Mouse (Mus musculus): ENCODE measurements around the gene Mmp20. TPM values are rescaled to one million over a fixed set of nuclear protein-coding genes. Genes with fewer than 3 reads are reported as not detected.
A peak's percentile ranks its signal among the peaks of the same experiment; 100 is the strongest.

The Mmp20 gene
- not detected in 2 replicates for polyA plus RNA-seq (2015; fragmentation: Nextera tagmentation; extraction: Ambion mirVana)

- Histone ChIP-seq H3K9ac (ENCODE audit: low read length) (no peak within 1 kb of the TSS), H3K9me3 (replicated peaks; ENCODE audit: control insufficient read depth, low read length) (no peaks in the 10 kb centered on the region), H3K36me3 (ENCODE audit: control insufficient read depth, insufficient read depth) (no peaks in the 10 kb centered on the region), H3K4me2 (ENCODE audit: low read depth, low read length) (no peak within 1 kb of the TSS), H3K4me3 (ENCODE audit: low read length) (no peak within 1 kb of the TSS), H3K4me1 (ENCODE audit: control insufficient read depth, insufficient read depth, low read length) (no peaks in the 10 kb centered on the region), H3K27ac (ENCODE audit: low read length) (no peak within 1 kb of the TSS), H3K27me3 (ENCODE audit: control insufficient read depth, insufficient read depth, low read length) (no peaks in the 10 kb centered on the region)
- no peak for ATAC-seq (replicated peaks; ENCODE audit: extremely low read depth, insufficient read depth, low FRiP score)
These were observed at the start of gene Mmp20 for GRCm38 (mm10) chr9:7627931-7628330. Gene Mmp20 (plus strand): TSS chr9:7628231.

GRCm38 (mm10) chr9:7590063-7590462 is 38.0 kb upstream of the Mmp20 start:
- Histone ChIP-seq H3K27me3 (ENCODE audit: control insufficient read depth, insufficient read depth, low read length) (no peaks in the 10 kb centered on the region), H3K4me1 (ENCODE audit: control insufficient read depth, insufficient read depth, low read length) (peaks cover 3% of the 10 kb centered on the region; the same call in 1 of the 2 replicates), H3K9ac (ENCODE audit: low read length) (no peak overlapping the region), H3K4me2 (ENCODE audit: low read depth, low read length) (no peak overlapping the region), H3K9me3 (replicated peaks; ENCODE audit: control insufficient read depth, low read length) (no peaks in the 10 kb centered on the region), H3K4me3 (ENCODE audit: low read length) (no peak overlapping the region), H3K27ac (ENCODE audit: low read length) (no peak overlapping the region), H3K36me3 (ENCODE audit: control insufficient read depth, insufficient read depth) (no peaks in the 10 kb centered on the region)
- 64% methylated on average over 8 of the region's 8 CpGs for WGBS
- ATAC-seq (replicated peaks; ENCODE audit: extremely low read depth, insufficient read depth, low FRiP score) = no peak

GRCm38 (mm10) chr9:7593272-7593812 is 34.7 kb upstream of the Mmp20 start:
- no peak overlapping the region for H3K4me2 ChIP-seq (ENCODE audit: low read depth, low read length)
- H3K4me3 ChIP-seq (ENCODE audit: low read length) = no peak overlapping the region
- no peak overlapping the region for H3K9ac ChIP-seq (ENCODE audit: low read length)
- no peak overlapping the region for H3K27ac ChIP-seq (ENCODE audit: low read length)
- H3K36me3 ChIP-seq (ENCODE audit: control insufficient read depth, insufficient read depth) = no peaks in the 10 kb centered on the region
- ATAC-seq (replicated peaks; ENCODE audit: extremely low read depth, insufficient read depth, low FRiP score) = no peak
- no peaks in the 10 kb centered on the region for H3K9me3 ChIP-seq (replicated peaks; ENCODE audit: control insufficient read depth, low read length)
- peaks cover 3% of the 10 kb centered on the region; the same call in 1 of the 2 replicates for H3K4me1 ChIP-seq (ENCODE audit: control insufficient read depth, insufficient read depth, low read length)
- H3K27me3 ChIP-seq (ENCODE audit: control insufficient read depth, insufficient read depth, low read length) = no peaks in the 10 kb centered on the region
- WGBS = 85% methylated on average over 3 of the region's 3 CpGs

GRCm38 (mm10) chr9:7594816-7595540 is 33.1 kb upstream of the Mmp20 start:
- peak overlapping the region; percentile 58 for H3K4me3 ChIP-seq (ENCODE audit: low read length)
- peak overlapping the region; percentile 75 for H3K4me2 ChIP-seq (ENCODE audit: low read depth, low read length)
- H3K4me1 ChIP-seq (ENCODE audit: control insufficient read depth, insufficient read depth, low read length) = peaks cover 3% of the 10 kb centered on the region; the same call in 1 of the 2 replicates
- H3K9ac ChIP-seq (ENCODE audit: low read length) = peak overlapping the region; percentile 75
- H3K9me3 ChIP-seq (replicated peaks; ENCODE audit: control insufficient read depth, low read length) = no peaks in the 10 kb centered on the region
- H3K36me3 ChIP-seq (ENCODE audit: control insufficient read depth, insufficient read depth) = no peaks in the 10 kb centered on the region
- peak; percentile 95 for ATAC-seq (replicated peaks; ENCODE audit: extremely low read depth, insufficient read depth, low FRiP score)
- H3K27ac ChIP-seq (ENCODE audit: low read length) = no peak overlapping the region
- H3K27me3 ChIP-seq (ENCODE audit: control insufficient read depth, insufficient read depth, low read length) = no peaks in the 10 kb centered on the region
- 6% methylated on average over 6 of the region's 6 CpGs for WGBS

- Histone ChIP-seq H3K27ac (ENCODE audit: low read length) (no peak overlapping the region), H3K9ac (ENCODE audit: low read length) (no peak overlapping the region), H3K27me3 (ENCODE audit: control insufficient read depth, insufficient read depth, low read length) (no peaks in the 10 kb centered on the region), H3K4me2 (ENCODE audit: low read depth, low read length) (no peak overlapping the region), H3K4me1 (ENCODE audit: control insufficient read depth, insufficient read depth, low read length) (no peaks in the 10 kb centered on the region), H3K9me3 (replicated peaks; ENCODE audit: control insufficient read depth, low read length) (no peaks in the 10 kb centered on the region), H3K4me3 (ENCODE audit: low read length) (no peak overlapping the region), H3K36me3 (ENCODE audit: control insufficient read depth, insufficient read depth) (no peaks in the 10 kb centered on the region)
- WGBS = 3% methylated on average over 3 of the region's 3 CpGs
- ATAC-seq (replicated peaks; ENCODE audit: extremely low read depth, insufficient read depth, low FRiP score) = no peak
These were observed 24.9 kb upstream of the Mmp20 start for GRCm38 (mm10) chr9:7602982-7603742.

- no peaks in the 10 kb centered on the region for H3K4me1 ChIP-seq (ENCODE audit: control insufficient read depth, insufficient read depth, low read length)
- no peak overlapping the region for H3K4me3 ChIP-seq (ENCODE audit: low read length)
- no peak; the same call in 1 of the 2 replicates for ATAC-seq (replicated peaks; ENCODE audit: extremely low read depth, insufficient read depth, low FRiP score)
- WGBS = 53% methylated on average over 6 of the region's 6 CpGs
- H3K27ac ChIP-seq (ENCODE audit: low read length) = no peak overlapping the region
- no peaks in the 10 kb centered on the region for H3K27me3 ChIP-seq (ENCODE audit: control insufficient read depth, insufficient read depth, low read length)
- H3K9ac ChIP-seq (ENCODE audit: low read length) = no peak overlapping the region
- H3K36me3 ChIP-seq (ENCODE audit: control insufficient read depth, insufficient read depth) = no peaks in the 10 kb centered on the region
- H3K4me2 ChIP-seq (ENCODE audit: low read depth, low read length) = no peak overlapping the region
- no peaks in the 10 kb centered on the region for H3K9me3 ChIP-seq (replicated peaks; ENCODE audit: control insufficient read depth, low read length)
These were observed 24.0 kb upstream of the Mmp20 start for GRCm38 (mm10) chr9:7604005-7604404.

GRCm38 (mm10) chr9:7605638-7606037 is 22.4 kb upstream of the Mmp20 start:
- Histone ChIP-seq H3K27ac (ENCODE audit: low read length) (no peak overlapping the region), H3K9me3 (replicated peaks; ENCODE audit: control insufficient read depth, low read length) (0 out of 2 replicates have a peak, but pooled peaks cover 3% of the 10 kb centered on the region), H3K4me1 (ENCODE audit: control insufficient read depth, insufficient read depth, low read length) (no peaks in the 10 kb centered on the region), H3K4me3 (ENCODE audit: low read length) (no peak overlapping the region), H3K4me2 (ENCODE audit: low read depth, low read length) (no peak overlapping the region), H3K27me3 (ENCODE audit: control insufficient read depth, insufficient read depth, low read length) (no peaks in the 10 kb centered on the region), H3K36me3 (ENCODE audit: control insufficient read depth, insufficient read depth) (no peaks in the 10 kb centered on the region), H3K9ac (ENCODE audit: low read length) (no peak overlapping the region)
- 83% methylated on average over 12 of the region's 12 CpGs for WGBS
- no peak for ATAC-seq (replicated peaks; ENCODE audit: extremely low read depth, insufficient read depth, low FRiP score)

GRCm38 (mm10) chr9:7622582-7622981 is 5.4 kb upstream of the Mmp20 start:
- no peaks in the 10 kb centered on the region for H3K4me1 ChIP-seq (ENCODE audit: control insufficient read depth, insufficient read depth, low read length)
- no peak overlapping the region for H3K4me2 ChIP-seq (ENCODE audit: low read depth, low read length)
- 64% methylated on average over 3 of the region's 3 CpGs for WGBS
- no peak overlapping the region for H3K27ac ChIP-seq (ENCODE audit: low read length)
- no peak overlapping the region for H3K9ac ChIP-seq (ENCODE audit: low read length)
- H3K27me3 ChIP-seq (ENCODE audit: control insufficient read depth, insufficient read depth, low read length) = no peaks in the 10 kb centered on the region
- ATAC-seq (replicated peaks; ENCODE audit: extremely low read depth, insufficient read depth, low FRiP score) = no peak
- H3K9me3 ChIP-seq (replicated peaks; ENCODE audit: control insufficient read depth, low read length) = no peaks in the 10 kb centered on the region
- no peak overlapping the region for H3K4me3 ChIP-seq (ENCODE audit: low read length)
- H3K36me3 ChIP-seq (ENCODE audit: control insufficient read depth, insufficient read depth) = no peaks in the 10 kb centered on the region

GRCm38 (mm10) chr9:7633936-7634335 is 5.9 kb downstream of the Mmp20 start:
- H3K36me3 ChIP-seq (ENCODE audit: control insufficient read depth, insufficient read depth) = no peaks in the 10 kb centered on the region
- H3K9me3 ChIP-seq (replicated peaks; ENCODE audit: control insufficient read depth, low read length) = no peaks in the 10 kb centered on the region
- ATAC-seq (replicated peaks; ENCODE audit: extremely low read depth, insufficient read depth, low FRiP score) = no peak
- H3K4me1 ChIP-seq (ENCODE audit: control insufficient read depth, insufficient read depth, low read length) = no peaks in the 10 kb centered on the region
- H3K4me2 ChIP-seq (ENCODE audit: low read depth, low read length) = no peak overlapping the region
- H3K9ac ChIP-seq (ENCODE audit: low read length) = no peak overlapping the region
- no peak overlapping the region for H3K4me3 ChIP-seq (ENCODE audit: low read length)
- no peaks in the 10 kb centered on the region for H3K27me3 ChIP-seq (ENCODE audit: control insufficient read depth, insufficient read depth, low read length)
- 43% methylated on average over 5 of the region's 5 CpGs for WGBS
- no peak overlapping the region for H3K27ac ChIP-seq (ENCODE audit: low read length)
